Mouse (Mus musculus) heart, embryonic 13.5 days (tissue): ENCODE results near the gene Zdhhc21. TPM values are rescaled to one million over a fixed set of nuclear protein-coding genes. Genes with fewer than 3 reads are reported as not detected.

Experiments used
- ATAC-seq: fragments of 200-750 bp; cut with Nextera tagmentation; 2 replicates; pipeline ENCODE4 v1.8.0; 2017; ENCODE audit warnings: moderate TSS enrichment; ENCODE audit not compliant: insufficient number of reproducible peaks, low FRiP score, low TSS enrichment; ENCODE audit errors: extremely low read depth
- H3K27ac ChIP-seq: fragments of 300-500 bp; sonication (generic); replicated peaks from 2 replicates; pipeline ENCODE4 v1.5.1; 2015; ENCODE audit warnings: moderate library complexity, mild to moderate bottlenecking, inconsistent platforms
- H3K27me3 ChIP-seq: fragments of 300-500 bp; sonication (generic); replicated peaks from 2 replicates; pipeline ENCODE4 v1.6.1; 2015; ENCODE audit warnings: mild to moderate bottlenecking, inconsistent platforms
- H3K36me3 ChIP-seq: fragments of 300-500 bp; sonication (generic); 2 replicates; pipeline ENCODE4 v1.6.1; 2015; ENCODE audit warnings: mild to moderate bottlenecking, inconsistent platforms
- H3K4me1 ChIP-seq: fragments of 300-500 bp; sonication (generic); 2 replicates; pipeline ENCODE4 v1.6.1; 2015; ENCODE audit warnings: inconsistent platforms
- H3K4me2 ChIP-seq: fragments of 300-500 bp; sonication (generic); 2 replicates; pipeline ENCODE4 v1.6.1; 2015; ENCODE audit warnings: inconsistent platforms, mild to moderate bottlenecking, moderate library complexity
- H3K4me3 ChIP-seq: fragments of 300-500 bp; sonication (generic); 2 replicates; pipeline ENCODE4 v1.5.1; 2015; ENCODE audit warnings: moderate library complexity, mild to moderate bottlenecking, inconsistent platforms
- H3K9ac ChIP-seq: fragments of 300-500 bp; sonication (generic); 2 replicates; pipeline ENCODE4 v1.6.1; 2015; ENCODE audit warnings: inconsistent platforms, mild to moderate bottlenecking, moderate library complexity
- H3K9me3 ChIP-seq: fragments of 300-500 bp; sonication (generic); 2 replicates; pipeline ENCODE4 v1.6.1; 2016; ENCODE audit warnings: inconsistent platforms
- WGBS: fragments of 180-500 bp; shearing (Covaris S2); methylation state at CpG from one replicate; pipeline ENCODE4 v1.1.7; 2015; ENCODE audit warnings: mixed read lengths; 5-methylcytosine and 5-hydroxymethylcytosine counted together
- polyA plus RNA-seq: library from polyadenylated mRNA; unstranded; fragments of >200 nt; fragmentation: Nextera tagmentation; extraction: Ambion mirVana; gene quantifications from 2 replicates; pipeline ENCODE4 v1.2.1, GENCODE M21; 2015

Gene Zdhhc21
- polyA plus RNA-seq, result 8.5 and 9.1 TPM in 2 replicates

DNA sequence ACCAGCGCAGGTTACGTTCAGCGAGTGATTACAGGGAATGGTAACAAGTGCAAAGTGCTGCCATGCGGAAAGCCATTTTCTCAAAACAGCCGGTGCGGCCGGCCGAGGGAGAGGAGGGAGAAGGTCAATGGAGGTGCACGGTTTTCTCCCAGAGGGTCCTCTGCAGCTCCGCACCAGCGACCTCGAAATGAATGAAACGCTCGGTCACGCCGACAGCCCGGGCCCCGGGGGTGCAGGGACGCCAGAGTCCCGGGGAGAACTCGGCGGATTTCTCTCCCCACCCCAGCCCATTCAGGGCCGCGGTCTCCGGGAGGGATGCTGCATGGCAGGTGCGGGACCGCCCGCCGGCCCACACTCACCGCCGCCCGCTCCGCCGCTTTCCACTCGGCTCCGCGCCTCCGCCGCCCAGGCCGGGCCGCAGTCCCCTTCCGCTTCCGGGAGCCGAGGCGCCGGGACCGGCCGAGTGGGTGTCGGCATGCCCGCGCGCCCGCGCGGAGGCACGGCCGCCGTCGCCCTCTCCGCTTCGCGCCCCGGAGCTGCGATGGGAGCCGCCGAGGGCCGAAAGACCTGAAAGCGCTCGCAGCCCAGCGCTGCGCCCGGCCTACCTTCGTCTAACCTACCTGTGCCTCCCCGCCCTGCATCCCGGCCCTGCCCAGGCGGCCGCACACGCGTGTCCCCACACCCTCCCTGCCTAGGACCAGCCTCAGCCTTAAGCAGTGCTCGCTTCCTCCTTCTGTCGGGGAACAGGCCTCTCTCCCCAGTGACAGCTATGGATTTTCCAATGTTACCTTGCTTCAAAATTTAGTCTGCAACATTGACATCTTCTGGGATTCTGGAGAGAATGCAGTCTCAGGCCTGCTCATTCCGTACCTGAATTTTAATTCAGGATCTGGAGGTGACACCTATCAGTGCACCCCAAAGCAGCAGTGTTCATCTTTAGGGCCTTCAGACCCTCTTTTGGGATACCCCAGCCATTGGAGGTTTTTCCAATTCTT, at the start of gene Zdhhc21:
Gene Zdhhc21 (minus strand): TSS at position 828 of the 995 bp plus-strand sequence.
- Histone ChIP-seq H3K4me3 (peak within 1 kb of the TSS; percentile 92), H3K27ac (peak within 1 kb of the TSS; percentile 76), H3K9me3 (no peaks in the 10 kb centered on the region), H3K27me3 (no peaks in the 10 kb centered on the region), H3K4me1 (peaks cover 22% of the 10 kb centered on the region), H3K9ac (peak within 1 kb of the TSS; percentile 93), H3K36me3 (no peaks in the 10 kb centered on the region), H3K4me2 (peak within 1 kb of the TSS; percentile 74)
- WGBS, result under 1% methylated on average over 82 of the region's 82 CpGs
- peak; percentile 72 for ATAC-seq

DNA sequence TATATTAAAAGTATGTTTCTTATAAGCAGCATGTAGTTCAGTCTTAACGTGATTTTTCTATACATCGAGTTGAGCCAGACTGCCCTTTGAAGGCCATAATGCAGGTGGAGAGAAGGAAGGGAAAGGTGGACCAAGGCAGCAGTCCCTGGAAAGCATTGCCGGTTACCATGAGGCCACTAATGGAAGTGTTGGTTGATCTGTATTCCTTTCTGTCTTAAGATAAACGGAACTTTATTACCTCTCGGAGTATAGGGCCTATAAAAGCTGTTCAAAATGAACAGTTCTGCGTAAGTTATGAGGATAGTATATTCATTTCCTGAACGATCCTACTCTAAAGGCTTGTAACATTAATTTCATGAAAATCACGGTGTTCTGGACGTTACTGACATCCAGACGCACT, 35.5 kb upstream of the Zdhhc21 start:
- Histone ChIP-seq H3K4me3 (no peak overlapping the region), H3K9me3 (no peaks in the 10 kb centered on the region), H3K36me3 (peaks cover 4% of the 10 kb centered on the region; the same call in 1 of the 2 replicates), H3K27ac (no peak overlapping the region), H3K27me3 (no peaks in the 10 kb centered on the region), H3K4me2 (no peak overlapping the region), H3K4me1 (0 out of 2 replicates have a peak, but pooled peaks cover under 1% of the 10 kb centered on the region), H3K9ac (no peak overlapping the region)
- WGBS, result 80% methylated on average over 10 of the region's 10 CpGs
- no peak for ATAC-seq

DNA sequence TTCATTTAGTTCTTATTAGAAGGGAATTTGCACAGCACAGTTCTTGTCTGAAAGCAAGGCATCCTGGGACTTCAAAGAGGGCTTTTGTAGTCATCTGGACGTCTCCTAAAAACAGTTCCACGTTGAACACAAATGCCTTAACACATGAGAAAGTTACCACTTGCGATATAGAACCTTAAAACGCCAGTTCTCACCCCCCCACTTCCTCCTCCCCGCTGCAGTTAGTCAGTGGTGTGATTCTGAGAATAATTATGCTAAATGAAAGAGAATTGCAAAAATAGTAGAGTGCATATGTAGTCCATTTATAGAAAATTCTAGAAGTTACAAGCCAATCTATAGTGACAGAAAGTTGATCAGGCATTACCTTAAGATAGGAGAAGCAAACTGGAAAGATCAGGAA, 32.5 kb upstream of the Zdhhc21 start:
- Histone ChIP-seq H3K4me2 (no peak overlapping the region), H3K36me3 (peaks cover 4% of the 10 kb centered on the region; the same call in 1 of the 2 replicates)
- 79% methylated on average over 5 of the region's 5 CpGs for WGBS

DNA sequence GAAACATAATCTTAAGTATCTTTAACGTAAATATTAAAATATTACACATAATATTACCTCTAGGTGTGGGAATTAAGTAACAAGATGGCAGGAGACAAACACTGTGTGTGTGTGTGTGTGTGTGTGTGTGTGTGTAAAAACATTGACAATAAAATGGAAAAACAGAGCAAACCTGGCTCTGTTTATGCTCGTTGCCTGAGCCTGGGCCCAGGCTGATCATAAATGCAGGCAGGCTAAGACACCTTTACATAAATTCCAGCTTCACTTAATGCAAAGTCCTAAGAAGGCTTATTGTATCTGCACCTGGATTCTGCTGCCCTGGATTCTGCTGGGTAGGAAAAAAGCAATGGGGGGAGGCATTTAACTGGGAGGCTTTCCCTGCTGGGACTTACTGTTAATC, 31.8 kb upstream of the Zdhhc21 start:
- H3K4me3 ChIP-seq, result no peak overlapping the region
- WGBS, result 80% methylated on average over 2 of the region's 2 CpGs
- H3K36me3 ChIP-seq, result peaks cover 1% of the 10 kb centered on the region; the same call in 1 of the 2 replicates
- H3K4me2 ChIP-seq, result no peak overlapping the region
- H3K4me1 ChIP-seq, result 0 out of 2 replicates have a peak, but pooled peaks cover 5% of the 10 kb centered on the region
- H3K27ac ChIP-seq, result no peak overlapping the region
- H3K27me3 ChIP-seq, result no peaks in the 10 kb centered on the region
- H3K9me3 ChIP-seq, result no peaks in the 10 kb centered on the region
- no peak for ATAC-seq
- no peak overlapping the region for H3K9ac ChIP-seq

More for the DNA sequence above, 32.5 kb upstream of the Zdhhc21 start:
- H3K9ac ChIP-seq, result no peak overlapping the region
- ATAC-seq, result no peak
- no peak overlapping the region for H3K27ac ChIP-seq
- no peaks in the 10 kb centered on the region for H3K9me3 ChIP-seq
- H3K4me1 ChIP-seq, result 0 out of 2 replicates have a peak, but pooled peaks cover 5% of the 10 kb centered on the region
- H3K4me3 ChIP-seq, result no peak overlapping the region
- H3K27me3 ChIP-seq, result no peaks in the 10 kb centered on the region

DNA sequence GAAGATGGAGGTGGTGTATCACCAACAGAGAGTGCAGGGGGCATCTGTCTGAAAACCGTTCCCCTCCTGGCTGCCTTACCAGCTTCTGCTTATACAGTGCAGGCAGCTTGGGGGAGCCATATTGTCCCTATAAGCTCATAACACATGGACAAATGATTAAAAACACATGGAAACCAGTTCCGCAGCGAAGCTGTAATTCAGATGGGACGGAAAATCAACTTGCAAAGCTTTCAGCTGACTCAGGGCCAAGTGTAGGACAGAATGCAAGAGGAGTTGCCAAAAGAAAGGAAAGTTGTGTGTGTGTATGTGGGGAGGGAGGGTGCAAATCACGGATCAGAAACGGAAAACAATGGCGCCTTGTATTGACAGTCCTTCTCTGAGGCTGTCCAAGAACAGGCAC, 31.3 kb upstream of the Zdhhc21 start:
- Histone ChIP-seq H3K27ac (peak overlapping the region; percentile 66), H3K4me1 (0 out of 2 replicates have a peak, but pooled peaks cover 5% of the 10 kb centered on the region), H3K9ac (no peak overlapping the region), H3K4me3 (no peak overlapping the region), H3K36me3 (no peaks in the 10 kb centered on the region), H3K27me3 (no peaks in the 10 kb centered on the region), H3K9me3 (no peaks in the 10 kb centered on the region), H3K4me2 (no peak overlapping the region)
- no peak for ATAC-seq
- 69% methylated on average over 7 of the region's 7 CpGs for WGBS

DNA sequence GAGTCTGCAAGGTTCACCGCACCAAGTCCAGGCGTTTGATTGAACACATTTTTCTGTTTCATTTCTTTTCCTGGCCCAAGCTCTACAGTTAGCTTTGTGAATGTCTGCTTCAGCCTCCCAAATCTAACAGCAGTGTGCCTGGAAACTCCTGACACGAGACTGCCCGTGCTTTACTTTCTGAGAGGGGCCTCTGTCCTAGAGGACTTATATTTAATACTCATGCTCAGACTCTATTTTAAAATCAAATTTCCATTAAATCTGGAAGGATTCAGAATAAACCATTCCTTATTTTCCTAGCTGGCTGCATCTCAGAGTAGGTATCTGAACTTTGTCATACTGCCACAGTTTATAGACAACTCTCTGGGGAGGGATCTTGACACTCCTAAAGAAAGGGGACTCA, 30.8 kb upstream of the Zdhhc21 start:
- no peak for ATAC-seq
- H3K9me3 ChIP-seq, result no peaks in the 10 kb centered on the region
- no peak overlapping the region for H3K4me3 ChIP-seq
- no peaks in the 10 kb centered on the region for H3K36me3 ChIP-seq
- H3K27ac ChIP-seq, result peak overlapping the region; percentile 66
- H3K27me3 ChIP-seq, result no peaks in the 10 kb centered on the region
- 77% methylated on average over 4 of the region's 4 CpGs for WGBS
- 0 out of 2 replicates have a peak, but pooled peaks cover 5% of the 10 kb centered on the region for H3K4me1 ChIP-seq
- H3K4me2 ChIP-seq, result no peak overlapping the region
- H3K9ac ChIP-seq, result no peak overlapping the region

DNA sequence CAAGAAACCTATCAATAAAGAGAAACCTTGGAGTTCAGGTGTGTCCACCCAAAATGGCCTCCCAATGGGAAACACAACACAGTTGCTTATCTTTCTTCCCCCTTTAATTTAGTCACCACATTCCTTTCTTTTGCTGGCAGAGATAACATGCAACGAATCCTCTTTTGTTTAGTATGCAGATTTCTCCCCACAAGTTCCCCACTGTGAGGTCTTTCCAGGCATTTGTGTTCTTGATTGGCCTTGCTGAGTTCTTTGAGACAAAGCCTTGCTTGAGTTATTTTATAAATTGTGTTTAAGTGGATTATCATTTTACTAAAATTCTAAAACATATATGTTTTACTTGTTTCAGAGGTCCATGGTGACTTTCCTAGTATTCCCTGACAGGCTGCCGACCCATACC, 26.4 kb upstream of the Zdhhc21 start:
- 0 out of 2 replicates have a peak, but pooled peaks cover 5% of the 10 kb centered on the region for H3K4me1 ChIP-seq
- H3K4me3 ChIP-seq, result no peak overlapping the region
- H3K27me3 ChIP-seq, result no peaks in the 10 kb centered on the region
- WGBS, result 52% methylated on average over 2 of the region's 2 CpGs
- no peaks in the 10 kb centered on the region for H3K9me3 ChIP-seq
- H3K27ac ChIP-seq, result no peak overlapping the region
- H3K4me2 ChIP-seq, result no peak overlapping the region
- H3K9ac ChIP-seq, result no peak overlapping the region
- ATAC-seq, result no peak
- H3K36me3 ChIP-seq, result no peaks in the 10 kb centered on the region

DNA sequence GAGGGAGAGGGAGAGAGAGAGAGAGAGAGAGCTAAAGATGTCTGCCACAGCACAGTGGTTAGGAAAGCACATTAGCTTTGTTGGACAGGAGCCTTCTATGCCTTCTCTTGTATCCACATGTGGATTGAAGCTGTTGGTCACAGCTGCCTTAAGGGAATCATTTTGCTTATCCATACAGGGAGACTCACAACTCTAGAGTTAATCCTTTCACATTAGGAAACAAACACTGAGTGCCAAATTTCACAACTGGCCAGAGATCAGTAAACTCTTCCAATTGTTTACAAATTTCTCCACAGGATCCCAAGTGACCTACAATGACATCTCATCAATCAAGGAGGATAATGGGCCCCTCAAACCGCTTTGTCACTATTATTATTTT, 25.8 kb upstream of the Zdhhc21 start:
- ATAC-seq, result no peak

DNA sequence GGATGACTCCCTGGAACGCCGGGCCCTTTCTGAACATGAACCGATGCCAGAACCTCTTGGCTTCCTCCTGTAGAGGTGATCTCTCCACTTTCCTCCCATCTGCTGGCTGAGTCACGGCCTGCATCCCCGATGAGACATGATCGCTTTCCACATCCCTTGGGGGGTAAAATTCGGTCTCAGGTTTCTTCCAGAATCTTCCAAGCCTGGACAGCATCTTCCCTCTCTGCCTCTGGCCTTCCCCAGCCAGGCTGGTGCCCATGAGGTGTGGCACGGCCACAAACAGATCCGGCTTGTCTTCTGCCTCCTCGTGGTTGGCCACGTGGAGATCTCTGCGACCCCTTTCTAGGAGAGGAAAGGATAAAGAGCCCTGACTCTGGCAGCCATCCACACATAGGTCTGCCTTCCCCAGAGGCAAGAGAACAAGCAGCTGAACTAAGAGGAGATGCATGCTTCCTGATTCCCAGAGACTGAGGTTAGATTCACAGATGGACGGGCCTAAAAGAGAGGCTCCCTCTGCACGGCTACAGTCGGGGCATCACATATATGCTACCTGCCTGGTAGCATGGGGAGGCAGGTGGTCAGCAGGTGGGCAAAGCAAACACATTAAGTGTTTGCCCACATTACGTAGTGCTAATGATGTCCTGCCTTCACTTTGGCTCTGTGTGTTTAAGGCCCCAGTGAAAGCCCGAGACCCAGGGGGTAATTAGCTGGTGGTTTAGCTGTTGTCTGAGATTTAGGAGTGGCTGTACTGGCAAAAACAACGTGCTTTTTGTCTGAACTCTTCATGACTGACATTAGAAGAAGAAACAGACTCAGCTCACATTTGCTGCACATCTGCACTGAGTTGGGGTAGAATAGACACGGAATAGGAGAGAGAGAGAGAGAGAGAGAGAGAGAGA, 25.1 kb upstream of the Zdhhc21 start, which contains the start of gene Cer1:
Gene Cer1 (minus strand): TSS at position 513 of the 899 bp plus-strand sequence.
- WGBS, result 63% methylated on average over 18 of the region's 19 CpGs
- no peak for ATAC-seq

More for the DNA sequence above, 25.8 kb upstream of the Zdhhc21 start:
- Histone ChIP-seq H3K36me3 (no peaks in the 10 kb centered on the region), H3K4me2 (no peak overlapping the region), H3K27ac (no peak overlapping the region), H3K4me3 (no peak overlapping the region), H3K9me3 (no peaks in the 10 kb centered on the region), H3K9ac (no peak overlapping the region), H3K4me1 (0 out of 2 replicates have a peak, but pooled peaks cover 5% of the 10 kb centered on the region), H3K27me3 (no peaks in the 10 kb centered on the region)
- 41% methylated on average over 1 of the region's 1 CpGs for WGBS

DNA sequence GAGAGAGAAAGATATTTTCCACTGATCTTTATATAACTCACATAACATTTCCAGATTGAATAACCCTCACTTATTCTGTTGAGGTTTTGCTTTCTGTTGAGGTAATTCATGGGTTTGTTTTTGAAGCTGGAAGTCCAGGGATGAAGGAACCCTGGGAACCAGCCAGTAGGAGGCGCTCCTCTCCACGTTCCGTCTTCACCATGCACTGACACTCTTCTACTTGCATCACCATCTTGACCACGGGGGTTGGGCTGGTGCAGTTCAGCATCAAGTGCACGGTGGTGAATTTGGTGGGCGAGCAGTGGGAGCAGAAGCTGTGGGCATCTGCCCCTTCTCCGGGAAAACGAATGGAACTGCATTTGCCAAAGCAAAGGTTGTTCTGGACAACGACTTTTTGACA, 22.7 kb upstream of the Zdhhc21 start:
- Histone ChIP-seq H3K9ac (no peak overlapping the region), H3K4me3 (no peak overlapping the region), H3K4me1 (no peaks in the 10 kb centered on the region), H3K27me3 (no peaks in the 10 kb centered on the region), H3K36me3 (no peaks in the 10 kb centered on the region), H3K9me3 (no peaks in the 10 kb centered on the region), H3K27ac (no peak overlapping the region), H3K4me2 (no peak overlapping the region)
- 70% methylated on average over 9 of the region's 9 CpGs for WGBS
- ATAC-seq, result no peak

More for the DNA sequence above, 25.1 kb upstream of the Zdhhc21 start, which contains the start of gene Cer1:
- Histone ChIP-seq H3K27me3 (no peaks in the 10 kb centered on the region), H3K9me3 (no peaks in the 10 kb centered on the region), H3K36me3 (no peaks in the 10 kb centered on the region), H3K27ac (no peak within 1 kb of the TSS), H3K4me3 (no peak within 1 kb of the TSS), H3K4me2 (no peak within 1 kb of the TSS), H3K9ac (no peak within 1 kb of the TSS), H3K4me1 (0 out of 2 replicates have a peak, but pooled peaks cover 1% of the 10 kb centered on the region)

DNA sequence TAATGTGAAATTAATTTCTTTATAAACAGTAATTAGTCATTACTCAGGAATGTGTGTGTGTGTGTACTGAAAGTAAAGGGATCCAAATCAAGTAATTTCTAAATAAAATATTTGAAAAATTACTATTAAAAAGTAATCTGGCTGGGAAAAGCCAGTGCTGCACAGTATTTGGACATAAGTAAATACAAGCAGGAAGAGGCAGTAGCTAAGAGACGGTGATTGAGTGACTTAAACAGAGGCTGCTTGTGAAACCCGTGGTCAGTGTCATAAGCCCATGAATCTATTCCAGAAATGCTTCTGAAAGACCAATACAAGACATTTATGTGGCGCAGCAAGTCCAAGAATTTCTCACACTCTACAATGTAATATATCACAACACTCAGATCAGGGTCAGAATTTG, 21.6 kb upstream of the Zdhhc21 start:
- no peaks in the 10 kb centered on the region for H3K27me3 ChIP-seq
- H3K9ac ChIP-seq, result no peak overlapping the region
- no peak overlapping the region for H3K27ac ChIP-seq
- H3K9me3 ChIP-seq, result no peaks in the 10 kb centered on the region
- no peak overlapping the region for H3K4me3 ChIP-seq
- ATAC-seq, result no peak
- H3K36me3 ChIP-seq, result no peaks in the 10 kb centered on the region
- H3K4me2 ChIP-seq, result no peak overlapping the region
- 81% methylated on average over 3 of the region's 3 CpGs for WGBS
- H3K4me1 ChIP-seq, result no peaks in the 10 kb centered on the region
